Mouse (Mus musculus) CH12.LX (cell line): ENCODE measurements around the gene Spi1. TPM values are rescaled to one million over a fixed set of nuclear protein-coding genes. Genes with fewer than 3 reads are reported as not detected.

Experiments
- DNase-seq: peaks from one replicate; pipeline ENCODE4 v3.0.0-alpha.2; 2013; ENCODE audit errors: extremely low read depth
- H3K27ac ChIP-seq: 2 replicates; pipeline ENCODE4 v1.5.1; 2012; ENCODE audit warnings: low read depth, mild to moderate bottlenecking, control low read depth, moderate library complexity; ENCODE audit not compliant: insufficient read depth
- H3K27me3 ChIP-seq: replicated peaks from 2 replicates; pipeline ENCODE3; 2012; ENCODE audit warnings: inconsistent platforms
- H3K36me3 ChIP-seq, 2 experiments: replicated peaks in 1 of 2; 2 replicates each; pipeline versions ENCODE3 to v1.6.1; 2012; ENCODE audit warnings: inconsistent platforms in 1 of 2, low read length in 1 of 2, mild to moderate bottlenecking in 1 of 2, mixed read lengths in 1 of 2, moderate library complexity in 1 of 2; ENCODE audit not compliant: control insufficient read depth in 1 of 2, insufficient read depth in 1 of 2
- H3K4me1 ChIP-seq, 2 experiments: 2 replicates each; pipeline ENCODE4 v1.6.1; 2012; ENCODE audit warnings: inconsistent platforms in 1 of 2, moderate library complexity in 1 of 2; ENCODE audit not compliant: insufficient read depth in 2 of 2, control insufficient read depth in 1 of 2
- H3K4me2 ChIP-seq: 2 replicates; pipeline ENCODE4 v1.6.1; 2012; ENCODE audit warnings: low read depth, mild to moderate bottlenecking, control low read depth; ENCODE audit not compliant: poor library complexity, insufficient read depth, severe bottlenecking
- H3K4me3 ChIP-seq, 3 experiments: fragments of 150-350 bp in 1 of 3; sonication (generic) in 1 of 3; replicated peaks in 1 of 3; 2 replicates each; pipeline versions ENCODE3 to v1.5.1; 2011 to 2012; ENCODE audit warnings: low read depth in 2 of 3, low read length in 2 of 3, mild to moderate bottlenecking in 2 of 3, moderate library complexity in 2 of 3, control low read depth in 1 of 3, improper control_type of control experiment in 1 of 3, inconsistent platforms in 1 of 3, mixed read lengths in 1 of 3; ENCODE audit not compliant: poor library complexity in 1 of 3
- H3K79me2 ChIP-seq: replicated peaks from 2 replicates; pipeline ENCODE4 v1.6.1; 2012; ENCODE audit warnings: mild to moderate bottlenecking, moderate library complexity; ENCODE audit not compliant: control insufficient read depth, poor library complexity, insufficient read depth, severe bottlenecking; ENCODE audit errors: extremely low read depth
- H3K9ac ChIP-seq: 2 replicates; pipeline ENCODE4 v1.6.1; 2012; ENCODE audit warnings: low read depth, mild to moderate bottlenecking, control low read depth, moderate library complexity; ENCODE audit not compliant: insufficient read depth
- H3K9me3 ChIP-seq: replicated peaks from 2 replicates; pipeline ENCODE3; 2012; ENCODE audit warnings: low read length, inconsistent platforms, mixed read lengths
- CHD1 ChIP-seq: IDR thresholded peaks from 2 replicates; pipeline ENCODE4 v1.6.1; 2012; ENCODE audit warnings: low read depth, low read length, improper control_type of control experiment, inconsistent platforms
- CHD2 ChIP-seq: IDR thresholded peaks from 2 replicates; pipeline ENCODE4 v1.6.1; 2011; ENCODE audit warnings: low read length, improper control_type of control experiment
- ELF1 ChIP-seq: IDR thresholded peaks from 2 replicates; pipeline ENCODE4 v1.6.1; 2014; ENCODE audit warnings: low read depth, mild to moderate bottlenecking, inconsistent platforms, low read length, improper control_type of control experiment
- EP300 ChIP-seq: IDR thresholded peaks from 2 replicates; pipeline ENCODE4 v1.6.1; 2011; ENCODE audit warnings: low read length, improper control_type of control experiment
- GABPA ChIP-seq: IDR thresholded peaks from 2 replicates; pipeline ENCODE4 v1.6.1; 2012; ENCODE audit warnings: low read depth, low read length, improper control_type of control experiment, inconsistent platforms; ENCODE audit not compliant: insufficient replicate concordance
- HCFC1 ChIP-seq: IDR thresholded peaks from 2 replicates; pipeline ENCODE4 v1.6.1; 2012; ENCODE audit warnings: low read depth, mild to moderate bottlenecking, inconsistent platforms, low read length, improper control_type of control experiment
- JUN ChIP-seq: IDR thresholded peaks from 2 replicates; pipeline ENCODE4 v1.6.1; 2011; ENCODE audit warnings: low read depth, mild to moderate bottlenecking, low read length, improper control_type of control experiment, moderate library complexity; ENCODE audit not compliant: insufficient read depth
- JUND ChIP-seq: conservative IDR thresholded peaks from 2 replicates; pipeline ENCODE4 v1.6.1; 2011; ENCODE audit warnings: low read depth, low read length, improper control_type of control experiment
- MAFK ChIP-seq: IDR thresholded peaks from 2 replicates; pipeline ENCODE4 v1.6.1; 2011; ENCODE audit warnings: low read length, improper control_type of control experiment; ENCODE audit not compliant: insufficient replicate concordance
- MAX ChIP-seq: IDR thresholded peaks from 2 replicates; pipeline ENCODE4 v1.6.1; 2011; ENCODE audit warnings: low read length, improper control_type of control experiment
- MEF2A ChIP-seq: IDR thresholded peaks from 2 replicates; pipeline ENCODE4 v1.6.1; 2014; ENCODE audit warnings: low read depth, mild to moderate bottlenecking, inconsistent platforms, low read length, improper control_type of control experiment, borderline replicate concordance
- MXI1 ChIP-seq: IDR thresholded peaks from 2 replicates; pipeline ENCODE4 v1.6.1; 2011; ENCODE audit warnings: mild to moderate bottlenecking, low read depth, low read length, improper control_type of control experiment
- MYC ChIP-seq: IDR thresholded peaks from 2 replicates; pipeline ENCODE4 v1.6.1; 2011; ENCODE audit warnings: low read depth, mild to moderate bottlenecking, improper control_type of control experiment, low read length
- PAX5 ChIP-seq: IDR thresholded peaks from 2 replicates; pipeline ENCODE4 v1.6.1; 2012; ENCODE audit warnings: low read length, inconsistent platforms, mixed read lengths
- POLR2AphosphoS2 ChIP-seq: IDR thresholded peaks from 2 replicates; pipeline ENCODE4 v1.6.1; 2011; ENCODE audit warnings: low read depth, low read length, improper control_type of control experiment
- SMC3 ChIP-seq: IDR thresholded peaks from 2 replicates; pipeline ENCODE4 v1.6.1; 2011; ENCODE audit warnings: low read depth, low read length, improper control_type of control experiment
- TBP ChIP-seq: conservative IDR thresholded peaks from 2 replicates; pipeline ENCODE4 v1.6.1; 2011; ENCODE audit warnings: low read depth, low read length, improper control_type of control experiment
- TCF12 ChIP-seq: IDR thresholded peaks from 2 replicates; pipeline ENCODE4 v1.6.1; 2014; ENCODE audit warnings: low read depth, mild to moderate bottlenecking, inconsistent platforms, low read length, improper control_type of control experiment
- UBTF ChIP-seq: IDR thresholded peaks from 2 replicates; pipeline ENCODE4 v1.6.1; 2012; ENCODE audit warnings: low read depth, mild to moderate bottlenecking, inconsistent platforms, low read length, improper control_type of control experiment, moderate library complexity
- USF1 ChIP-seq: IDR thresholded peaks from 2 replicates; pipeline ENCODE4 v1.6.1; 2014; ENCODE audit warnings: low read depth, mild to moderate bottlenecking, inconsistent platforms, low read length, improper control_type of control experiment
- ZC3H11A ChIP-seq: IDR thresholded peaks from 2 replicates; pipeline ENCODE4 v1.6.1; 2012; ENCODE audit warnings: low read depth, mild to moderate bottlenecking, inconsistent platforms, low read length, improper control_type of control experiment
- ZMIZ1 ChIP-seq: IDR thresholded peaks from 2 replicates; pipeline ENCODE4 v1.6.1; 2012; ENCODE audit warnings: low read depth, mild to moderate bottlenecking, inconsistent platforms, low read length, improper control_type of control experiment
- ZNF384 ChIP-seq: IDR thresholded peaks from 2 replicates; pipeline ENCODE4 v1.6.1; 2012; ENCODE audit warnings: low read depth, low read length, improper control_type of control experiment, inconsistent platforms
- dilution Hi-C: fragments of 300-500 bp; cut with MboI; formaldehyde crosslinking; loops from 2 replicates; pipeline ENCODE4 v1.14.3; 2020; ENCODE audit warnings: low sequenced_read_pairs; ENCODE audit not compliant: extremely low pct_unique_long_range_greater_than_20kb, extremely low pct_ligation_motif_present
- in situ Hi-C: fragments of 300-500 bp; cut with MboI; formaldehyde crosslinking; loops from 3 replicates; pipeline ENCODE4 v1.14.3; 2019; ENCODE audit warnings: low sequenced_read_pairs, low pct_ligation_motif_present, low pct_unique_long_range_greater_than_20kb, mixed read lengths
- polyA plus RNA-seq: library from polyadenylated mRNA; unstranded; fragments of >175 nt; gene quantifications from 2 replicates; pipeline ENCODE4 v1.2.1, GENCODE M21; 2012; ENCODE audit warnings: low read depth; ENCODE audit not compliant: insufficient read length
- total RNA-seq, 2 experiments: library from RNA; depleted of rRNA; stranded (reverse); fragments of 300-350 nt in 1 of 2; fragments of >200 nt in 1 of 2; gene quantifications; 2 replicates each; pipeline ENCODE4 v1.2.3; 2012 to 2014

Spi1 gene
- total and polyA plus RNA-seq, 3 experiments = 24.7 to 45.7 (median 42.6) TPM

DNA sequence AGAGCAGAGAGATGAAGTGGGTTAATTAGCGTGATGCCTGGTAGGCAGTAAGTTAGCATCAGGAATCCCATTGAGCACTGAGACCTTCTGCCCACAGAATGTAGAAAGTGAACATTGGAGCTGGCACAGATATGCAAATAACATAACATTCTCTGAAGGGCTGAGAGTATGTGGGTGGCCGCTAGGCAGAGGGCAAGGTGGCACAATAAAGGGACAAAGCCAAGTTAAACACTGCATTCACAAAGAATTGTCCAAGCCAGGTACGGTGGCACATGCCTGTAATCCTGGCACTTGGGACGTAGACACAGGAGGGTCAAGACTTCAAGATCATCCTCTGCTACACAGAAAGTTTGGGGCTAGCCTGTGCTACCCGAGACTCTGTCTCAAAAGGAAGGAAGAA, 27.1 kb downstream of the Spi1 start:
- no peak overlapping the region for H3K4me2 ChIP-seq
- H3K27me3 ChIP-seq = no peaks in the 10 kb centered on the region
- no peaks in the 10 kb centered on the region for H3K9me3 ChIP-seq
- H3K9ac ChIP-seq = no peak overlapping the region
- H3K4me1 ChIP-seq = 0 out of 4 replicates have a peak, but pooled peaks cover 0 to 3% of the 10 kb centered on the region in 2 experiments
- dilution Hi-C loops = no loop called here
- TF ChIP-seq MXI1 (no peak), MYC (no peak), JUND (no peak), ELF1 (no peak), TBP (no peak), UBTF (no peak), PAX5 (no peak), USF1 (no peak), JUN (no peak), ZNF384 (no peak), SMC3 (no peak), CHD2 (no peak), GABPA (no peak), MAX (no peak), ZC3H11A (no peak), EP300 (no peak), CHD1 (no peak), POLR2AphosphoS2 (no peak), MEF2A (no peak), HCFC1 (no peak)
- peaks cover 16% of the 10 kb centered on the region for H3K79me2 ChIP-seq
- no peak overlapping the region for H3K4me3 ChIP-seq
- in situ Hi-C loops = no loop called here
- no peak overlapping the region for H3K27ac ChIP-seq
- H3K36me3 ChIP-seq = peaks cover 80 to 95% of the 10 kb centered on the region in 2 experiments
- no peak for DNase-seq

DNA sequence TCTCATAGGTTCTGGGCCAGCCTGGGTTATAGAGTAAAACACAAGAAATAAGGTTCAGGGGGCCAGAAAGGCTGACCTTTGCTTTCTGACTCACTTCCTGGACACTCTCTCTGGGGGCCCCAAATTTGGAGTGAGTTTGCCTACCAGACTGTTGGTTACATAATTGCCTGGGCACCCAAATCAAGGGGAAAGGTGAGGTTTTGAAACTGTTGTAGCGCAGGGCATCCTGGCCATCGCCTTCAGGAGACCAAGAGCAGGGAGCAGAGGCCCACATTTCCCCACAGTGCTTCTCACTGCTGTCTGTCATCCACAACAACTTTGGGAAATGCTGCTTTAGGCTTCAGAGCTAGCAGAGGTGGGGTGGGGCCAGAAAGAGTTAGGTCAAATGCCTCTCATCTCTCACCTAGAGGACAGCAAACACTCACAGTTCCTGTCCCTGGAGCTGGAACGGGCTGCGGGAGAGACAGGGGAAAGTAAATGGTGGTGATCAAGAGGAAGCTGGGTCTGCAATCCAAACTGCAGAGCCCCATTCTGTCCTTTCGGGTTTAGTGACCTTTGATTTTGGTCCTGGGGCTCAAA, 27.7 kb downstream of the Spi1 start:
- dilution Hi-C loops = no loop called here
- H3K4me1 ChIP-seq = 0 out of 4 replicates have a peak, but pooled peaks cover 0 to 3% of the 10 kb centered on the region in 2 experiments
- no peaks in the 10 kb centered on the region for H3K9me3 ChIP-seq
- H3K9ac ChIP-seq = no peak overlapping the region
- in situ Hi-C loops = no loop called here
- H3K79me2 ChIP-seq = peaks cover 16% of the 10 kb centered on the region
- DNase-seq = no peak
- no peak overlapping the region for H3K4me2 ChIP-seq
- no peak overlapping the region for H3K4me3 ChIP-seq
- H3K27ac ChIP-seq = no peak overlapping the region
- TF ChIP-seq CHD1 = no peak
- no peak for TF ChIP-seq MXI1
- TF ChIP-seq PAX5 = no peak
- TF ChIP-seq MAFK = no peak
- TF ChIP-seq TCF12 = no peak
- no peak for TF ChIP-seq ZMIZ1
- no peaks in the 10 kb centered on the region for H3K27me3 ChIP-seq
- peaks cover 83 to 96% of the 10 kb centered on the region in 2 experiments for H3K36me3 ChIP-seq
